Mouse (Mus musculus) leukemia stem cell, adult 10-12 weeks (primary cell): ENCODE data around the gene Prlr. TPM values are rescaled to one million over a fixed set of nuclear protein-coding genes. Genes with fewer than 3 reads are reported as not detected.

Source experiments
- polyA plus RNA-seq: library from polyadenylated mRNA; stranded (reverse); fragments of >175 nt; gene quantifications from 2 replicates; pipeline ENCODE4 v1.2.3, GENCODE M21; 2012; ENCODE audit warnings: low replicate concordance

The Prlr gene
- 0.06 TPM in 1 of 2 replicates, not detected in the other for polyA plus RNA-seq

GRCm38 (mm10) chr15:10177083-10177482 is at the start of gene Prlr:
Prlr (plus strand) TSS chr15:10177238.

GRCm38 (mm10) chr15:10325080-10325479 is 148.0 kb downstream of the Prlr start, which contains the start of gene Gm21973:
Gm21973 (plus strand) TSS chr15:10325380.

GRCm38 (mm10) chr15:10358039-10358948 is 181.3 kb downstream of the Prlr start, which contains the start of gene Agxt2:
Agxt2 (plus strand) TSS chr15:10358532.

Other genes with a start within 250 kb of the Prlr start
- gene Gm21973, start 148.1 kb downstream of the Prlr start, polyA plus RNA-seq = not detected in 2 replicates
- gene Agxt2, start 181.3 kb downstream of the Prlr start, polyA plus RNA-seq = not detected in 2 replicates